Mouse (Mus musculus) fat pad, adult 2 months (tissue): ENCODE measurements around the gene Aggf1.
A peak's percentile ranks its signal among the peaks of the same experiment; 100 is the strongest.
"Not testable (repeated sequence)": the region's sequence is repeated elsewhere in the genome, so short reads cannot be mapped to it uniquely, and the experiment has no call there.

Experiments used
- DNase-seq: peaks from one replicate; pipeline ENCODE4 v3.0.0-alpha.2; 2011; ENCODE audit warnings: low read depth, low spot score; ENCODE audit errors: extremely low read depth

Aggf1 gene

DNA sequence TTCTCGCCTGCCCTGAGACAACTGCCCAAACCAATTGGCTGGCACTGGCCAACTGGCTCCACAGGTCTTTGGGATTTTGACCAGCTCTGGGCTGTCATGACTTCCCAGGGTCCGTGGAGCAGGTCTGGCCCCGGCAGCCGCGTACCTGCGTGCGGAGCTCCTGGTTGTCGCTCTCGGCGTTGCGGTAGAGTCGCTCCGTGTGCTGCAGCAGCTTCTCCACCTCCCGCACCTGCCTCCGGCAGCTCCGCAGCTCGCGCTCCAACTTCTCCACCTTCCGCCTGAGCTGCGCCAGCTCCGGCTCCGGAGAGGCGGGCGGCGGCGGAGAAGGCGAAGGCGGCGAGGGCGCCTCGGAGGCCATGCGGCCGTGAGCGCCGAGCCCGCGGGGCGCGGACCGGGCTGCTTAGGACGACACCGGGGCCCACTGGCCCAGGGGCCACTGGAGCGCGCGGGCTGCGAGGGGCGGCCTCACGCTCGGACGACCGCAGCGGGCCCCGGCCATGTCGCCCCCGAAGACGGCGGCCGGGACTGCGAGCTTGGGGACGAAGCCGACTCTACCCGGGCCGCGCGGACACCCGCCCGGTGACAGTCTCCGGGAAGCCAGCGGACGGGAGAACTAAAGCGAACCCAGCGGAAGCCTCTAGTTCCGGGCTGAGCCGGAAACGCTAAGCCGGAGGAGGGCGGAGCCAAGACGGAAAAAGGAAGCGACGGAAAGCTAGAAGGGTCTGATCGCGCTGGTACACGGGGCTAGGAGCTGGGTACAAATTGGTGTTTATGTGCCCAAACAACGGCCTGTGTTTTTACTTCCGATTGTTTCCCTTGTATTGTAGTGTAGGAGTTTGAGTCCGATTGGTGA, at the start of gene Aggf1:
Aggf1 (minus strand) TSS at position 652 of the 853 bp plus-strand sequence.
- DNase-seq, result peak; percentile 46

DNA sequence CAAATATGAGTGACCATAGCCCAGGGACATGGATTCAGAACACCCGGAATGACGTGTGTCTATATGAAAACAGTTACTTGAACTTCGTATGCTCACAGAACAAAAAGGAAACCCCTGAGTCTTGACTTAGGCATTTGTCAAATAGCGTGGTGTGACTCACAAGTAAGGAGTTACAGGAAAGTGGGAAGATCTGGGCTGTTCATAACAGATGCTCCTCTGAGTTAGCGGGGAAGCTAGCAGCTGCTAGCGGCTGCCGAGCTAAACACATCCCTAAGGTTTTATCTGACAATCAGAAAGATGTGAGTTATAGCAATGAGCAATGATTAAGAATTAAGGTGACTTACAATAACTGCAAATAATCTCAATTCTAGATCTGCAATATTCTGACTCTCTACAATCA, 49.8 kb upstream of the Aggf1 start:
- DNase-seq, result no peak

DNA sequence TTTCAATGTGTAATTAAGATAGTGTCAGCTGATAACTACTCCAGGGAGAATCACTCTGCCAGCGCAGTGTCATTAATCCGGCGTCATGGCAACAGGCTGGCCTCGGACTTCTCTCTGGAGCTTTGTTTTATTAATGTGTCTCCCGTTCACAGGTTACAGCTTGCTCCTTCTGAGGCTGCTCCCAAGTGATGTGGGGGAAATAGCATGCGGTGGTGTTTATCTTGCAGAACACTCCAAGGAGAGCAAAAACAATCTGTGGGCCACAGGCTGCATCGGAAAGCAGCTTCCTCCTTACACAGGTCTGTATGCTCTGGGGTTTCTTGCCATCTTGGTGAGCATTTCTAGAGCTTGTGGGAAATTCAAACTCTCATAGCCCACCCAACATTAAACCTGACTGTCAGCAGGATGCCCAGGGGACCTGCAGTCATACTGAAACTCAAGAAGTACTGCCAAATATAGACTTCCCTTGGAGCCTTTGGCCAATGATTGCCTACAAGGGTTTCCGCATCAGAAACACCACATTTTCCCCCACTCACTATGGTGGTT, 44.1 kb upstream of the Aggf1 start:
- DNase-seq, result peak; percentile 4

DNA sequence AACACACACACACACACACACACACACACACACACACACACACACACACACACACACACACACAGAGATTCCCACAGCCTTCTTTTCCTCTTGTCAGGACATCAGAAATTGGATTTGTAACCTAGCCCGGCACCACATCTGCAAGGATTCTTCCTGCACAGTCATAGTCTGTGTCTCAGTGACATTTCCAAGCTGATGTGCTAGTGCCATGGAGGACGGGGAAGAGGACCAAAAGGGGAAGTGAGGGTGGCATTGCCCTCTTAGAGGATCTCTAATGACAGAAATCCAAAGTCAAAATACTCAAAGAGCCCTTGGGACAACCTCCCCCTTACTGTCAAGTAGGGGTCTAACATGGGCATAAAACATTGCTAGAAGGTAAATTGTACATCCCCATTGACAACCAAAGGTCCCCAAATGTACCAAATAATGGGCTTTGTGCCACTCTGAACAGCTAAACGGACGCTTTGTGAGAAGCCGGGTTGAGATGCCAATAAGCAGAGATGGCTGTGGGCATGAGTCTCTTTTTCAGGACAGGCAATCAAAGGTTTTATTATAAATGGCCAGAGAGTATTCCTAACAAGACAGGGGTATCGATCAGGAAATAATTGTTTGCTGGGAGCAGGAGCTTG, 43.5 kb upstream of the Aggf1 start:
- DNase-seq, result no peak

DNA sequence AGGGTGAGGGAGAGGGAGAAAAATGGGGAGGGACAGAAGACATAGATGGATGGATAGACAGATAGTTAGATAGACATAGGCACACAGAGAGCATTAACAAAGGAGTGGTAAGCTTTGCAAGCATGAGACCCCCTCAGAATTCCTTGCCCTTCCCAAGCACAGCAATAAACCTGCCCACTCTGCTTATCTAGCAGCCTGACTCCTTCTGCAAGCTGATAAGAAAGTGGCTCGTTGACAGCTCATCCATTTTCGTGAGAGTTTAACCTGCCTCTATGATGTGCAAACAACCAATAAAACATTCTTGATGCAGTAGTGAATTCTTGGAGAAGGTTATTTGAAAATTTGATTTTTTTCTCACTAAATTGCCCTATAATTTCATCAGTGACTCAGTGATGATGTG, 37.1 kb upstream of the Aggf1 start:
- no peak for DNase-seq

DNA sequence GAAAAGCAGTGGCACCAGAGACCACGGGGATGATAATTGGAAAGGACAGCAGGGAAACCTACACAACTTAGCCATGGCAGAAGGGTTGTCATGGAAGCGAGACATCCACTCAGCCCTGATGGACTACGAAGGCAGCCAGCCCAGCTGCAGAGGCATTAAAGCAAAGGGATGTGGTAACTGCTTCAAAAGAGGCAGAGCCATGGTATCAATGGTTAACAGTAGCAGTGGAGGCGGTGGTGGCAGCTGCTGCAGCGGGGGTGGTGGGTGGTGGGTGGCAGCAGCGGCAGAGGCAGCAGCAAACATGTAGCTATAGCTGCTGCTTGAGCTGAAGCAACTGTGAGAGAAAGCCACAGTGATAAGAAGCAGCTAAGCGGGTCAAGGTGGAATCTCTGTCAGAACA, 18.1 kb upstream of the Aggf1 start:
- no peak for DNase-seq

DNA sequence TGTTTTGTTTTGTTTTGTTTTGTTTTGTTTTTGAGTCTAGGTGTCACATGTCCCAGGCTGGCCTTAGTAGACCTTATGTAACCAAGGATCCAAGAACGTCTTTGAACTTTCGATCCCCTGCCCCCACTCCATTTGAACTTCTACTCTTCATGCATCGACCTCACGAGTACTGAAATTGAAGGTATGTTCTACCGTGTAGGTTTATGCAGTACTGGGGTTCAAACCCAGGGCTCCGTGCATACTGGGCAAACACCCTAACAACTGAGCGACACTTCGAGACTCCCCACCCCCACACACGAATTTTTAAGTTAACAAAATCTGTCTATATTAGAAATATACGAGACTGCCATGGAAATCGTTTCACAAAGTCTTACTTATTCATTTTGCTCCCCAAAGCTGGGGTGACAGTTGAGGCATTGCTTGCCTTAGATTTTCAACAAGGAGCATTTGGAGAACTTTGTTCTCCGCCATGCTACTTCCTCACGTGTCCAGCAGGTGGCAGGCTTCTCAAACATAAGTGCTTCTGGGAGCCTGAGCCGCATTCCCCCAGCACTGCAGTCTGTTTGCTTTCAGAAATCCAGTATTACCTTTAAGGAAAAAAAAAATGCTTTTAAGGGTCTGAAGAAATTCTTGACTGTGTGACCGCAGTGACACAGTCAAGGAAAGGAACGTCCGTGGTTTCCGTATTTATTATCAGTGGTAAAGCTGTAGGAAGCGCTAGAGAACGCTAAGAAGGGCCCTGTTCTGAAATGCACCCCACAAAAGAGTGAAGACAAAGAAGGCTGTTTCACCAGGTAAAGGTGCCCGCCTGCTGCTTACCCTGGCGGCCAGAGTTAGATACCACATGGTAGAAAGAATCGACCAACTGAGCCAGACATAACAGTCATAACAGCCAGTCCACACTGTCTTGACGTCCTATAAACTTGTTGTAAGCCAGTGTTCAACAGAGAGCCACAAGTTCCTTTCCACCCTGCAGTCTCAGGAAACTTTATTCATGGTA, 15.0 kb upstream of the Aggf1 start:
- no peak for DNase-seq

DNA sequence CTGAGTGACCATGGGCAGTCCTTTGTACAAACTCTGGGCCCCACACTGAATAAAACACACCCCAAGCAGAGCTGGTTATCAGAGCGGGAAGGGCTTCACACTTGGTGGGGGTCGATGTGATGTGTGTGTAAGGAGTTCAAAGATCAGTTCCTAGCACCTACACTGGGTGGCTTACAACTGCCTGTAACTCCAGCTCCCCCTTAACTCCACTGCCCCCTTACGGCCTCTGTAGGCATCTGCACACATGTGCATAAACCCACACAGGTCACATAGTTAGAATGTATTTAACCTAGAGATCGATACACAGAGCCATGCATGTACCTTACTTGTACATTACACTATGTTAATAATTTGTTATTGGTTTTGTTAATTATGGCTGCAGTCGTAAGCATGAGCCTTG, 13.1 kb upstream of the Aggf1 start:
- DNase-seq, result no peak

DNA sequence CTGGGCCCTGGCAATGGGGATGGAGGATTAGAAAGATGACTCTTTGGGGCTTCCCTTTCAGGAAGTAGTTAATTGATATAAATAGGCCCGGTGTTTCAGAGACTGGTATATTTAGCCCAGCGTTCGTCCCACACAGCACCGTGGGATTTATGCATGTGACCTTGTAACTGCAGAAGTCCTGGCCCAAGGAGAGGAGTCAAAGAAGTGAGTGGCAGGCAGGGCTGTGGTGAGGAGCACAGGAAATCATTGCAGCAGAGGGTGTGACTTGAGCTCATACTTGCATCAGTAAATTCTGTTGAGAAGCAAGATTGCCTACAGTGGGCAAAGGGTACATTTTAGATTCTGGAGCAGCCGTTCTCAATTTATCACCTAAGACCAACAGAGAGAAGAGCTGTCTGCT, 7.3 kb upstream of the Aggf1 start:
- DNase-seq, result no peak

DNA sequence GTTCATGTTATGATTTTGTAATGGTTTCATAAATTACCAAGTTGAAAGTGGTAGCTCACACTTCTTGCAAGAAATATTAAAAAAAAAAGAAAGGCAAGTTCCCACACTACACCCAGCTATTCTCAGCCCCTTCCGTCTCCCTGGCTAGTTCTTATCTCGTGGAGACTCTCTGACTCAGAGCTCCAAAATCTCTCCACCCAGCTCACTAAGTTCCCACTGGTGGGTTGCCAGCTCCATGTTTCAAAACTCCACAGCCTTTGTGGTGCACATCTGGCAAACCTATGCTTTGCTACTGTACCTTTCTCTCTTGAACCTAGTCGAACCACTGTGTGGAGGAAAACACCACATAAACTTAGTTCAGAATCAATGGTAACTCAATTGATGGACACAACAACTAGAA, 3.5 kb upstream of the Aggf1 start:
- no peak for DNase-seq

DNA sequence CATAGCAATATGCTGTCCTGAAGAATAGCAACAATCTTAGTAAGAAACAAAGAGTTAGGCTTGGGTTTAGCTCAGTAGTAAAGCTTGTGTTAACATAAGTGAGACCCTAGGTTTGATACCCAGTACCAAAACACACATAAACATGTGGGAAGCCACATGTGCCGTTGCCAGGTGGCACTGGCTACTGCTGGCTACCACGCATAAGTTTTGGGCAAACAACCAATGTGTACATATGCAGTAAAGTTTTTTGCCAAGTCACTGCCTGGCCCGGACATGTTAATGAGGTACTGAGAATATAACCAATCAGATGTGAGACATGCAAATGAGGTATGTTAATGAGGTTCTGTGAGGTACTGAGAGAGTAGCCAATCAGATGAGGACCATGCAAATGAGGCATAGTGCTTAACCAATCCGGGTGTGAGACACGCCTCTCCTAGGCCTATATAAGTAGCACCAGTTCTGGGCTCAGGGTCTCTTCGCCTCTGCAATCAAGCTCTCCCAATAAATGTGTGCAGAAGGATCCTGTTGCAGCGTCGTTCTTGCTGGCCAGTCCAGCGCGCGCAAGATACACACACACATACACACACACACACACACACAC, 1.6 kb upstream of the Aggf1 start:
- DNase-seq, result not testable (repeated sequence)

DNA sequence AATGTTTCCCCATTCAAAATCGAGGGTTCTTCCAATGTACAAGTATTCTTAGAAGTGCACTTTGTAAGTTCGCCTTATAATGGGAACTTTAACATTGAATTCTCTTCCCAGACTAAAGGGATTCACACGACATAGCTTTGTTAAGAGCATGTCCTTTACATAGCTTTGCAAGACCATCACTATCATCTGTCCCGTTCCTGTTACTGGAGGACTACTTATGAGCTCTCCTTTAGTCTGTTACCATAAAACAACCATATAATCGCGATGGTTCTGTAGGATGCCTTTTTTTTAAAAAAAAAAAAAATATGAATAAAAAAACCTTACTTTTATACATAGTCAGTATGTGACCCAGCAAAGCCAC, 382 bp upstream of the Aggf1 start:
- no peak for DNase-seq

DNA sequence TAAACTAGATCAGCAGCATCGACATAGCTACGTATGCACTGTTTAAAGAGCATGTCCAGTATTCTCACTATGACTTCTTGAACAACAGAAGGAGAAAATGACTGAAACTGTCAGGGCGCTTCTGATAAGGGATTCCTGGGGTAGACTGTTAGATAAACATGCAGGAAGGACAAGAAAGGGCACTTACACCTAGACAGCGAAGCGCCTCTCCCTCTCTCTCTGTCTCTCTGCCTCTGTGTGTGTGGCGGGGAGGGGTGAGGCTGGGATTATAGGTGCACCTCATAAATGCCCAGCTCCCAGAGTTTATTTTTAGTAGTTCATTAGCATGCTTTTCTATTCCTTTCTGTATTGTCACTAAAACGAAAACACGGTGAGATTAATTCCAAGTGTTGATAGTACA, 8.8 kb downstream of the Aggf1 start:
- DNase-seq, result no peak

DNA sequence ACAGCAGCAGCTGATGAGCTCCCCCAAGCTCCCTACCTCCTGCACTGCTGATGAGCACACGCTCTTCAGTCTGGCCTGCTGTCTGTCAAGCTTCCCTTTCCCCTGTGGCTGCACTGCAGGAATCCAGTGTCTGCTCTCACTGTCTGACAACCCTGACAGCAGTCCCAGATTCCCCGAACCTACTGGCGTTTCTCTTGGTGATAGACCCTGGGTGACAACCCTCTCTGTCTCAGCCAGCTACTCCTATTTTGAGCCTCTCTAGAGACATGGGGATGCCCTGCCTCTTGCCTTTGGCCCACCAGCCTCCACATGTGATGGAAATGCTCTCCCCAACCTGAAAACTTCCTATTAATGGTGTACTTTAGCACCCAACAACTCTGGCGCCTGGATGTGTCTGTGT, 11.7 kb downstream of the Aggf1 start:
- no peak for DNase-seq

DNA sequence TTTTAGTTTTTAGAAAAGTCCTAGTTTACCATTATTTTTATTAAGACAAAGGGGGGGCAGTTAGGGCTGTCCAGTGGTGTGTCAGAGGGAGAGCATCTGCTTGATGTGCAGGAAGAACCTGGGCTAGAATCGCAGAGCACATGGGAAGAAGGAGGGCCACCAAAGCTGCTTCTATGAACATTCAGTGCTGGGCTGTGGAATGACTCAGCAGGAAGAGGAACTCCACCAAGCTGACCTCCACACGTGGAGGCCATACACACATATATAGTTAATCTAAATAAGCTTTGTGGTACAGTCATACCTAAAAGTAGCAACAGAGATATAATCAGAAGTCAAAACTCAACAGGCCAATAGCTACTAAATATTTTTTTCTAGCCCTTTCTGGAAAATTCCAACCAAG, 16.9 kb downstream of the Aggf1 start:
- no peak for DNase-seq

DNA sequence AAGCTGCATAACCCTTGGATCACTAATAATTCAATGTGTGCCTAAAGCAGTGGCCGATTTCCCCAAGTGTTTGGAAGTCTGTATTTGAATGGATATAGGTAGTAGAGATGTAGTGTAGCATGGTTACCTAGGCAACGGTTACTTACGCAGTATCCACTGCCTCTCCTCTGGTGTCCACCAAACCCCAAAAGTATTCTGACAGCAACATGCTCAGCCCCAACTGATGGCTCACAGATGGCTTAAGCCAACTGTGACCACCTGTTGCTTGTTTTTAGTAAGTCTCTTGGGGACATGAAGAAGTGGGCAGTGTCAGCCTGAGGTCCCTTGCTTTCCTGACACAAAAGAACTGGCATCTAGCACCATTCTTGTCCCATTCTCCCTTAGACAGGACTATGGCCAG, 26.7 kb downstream of the Aggf1 start:
- DNase-seq, result no peak

DNA sequence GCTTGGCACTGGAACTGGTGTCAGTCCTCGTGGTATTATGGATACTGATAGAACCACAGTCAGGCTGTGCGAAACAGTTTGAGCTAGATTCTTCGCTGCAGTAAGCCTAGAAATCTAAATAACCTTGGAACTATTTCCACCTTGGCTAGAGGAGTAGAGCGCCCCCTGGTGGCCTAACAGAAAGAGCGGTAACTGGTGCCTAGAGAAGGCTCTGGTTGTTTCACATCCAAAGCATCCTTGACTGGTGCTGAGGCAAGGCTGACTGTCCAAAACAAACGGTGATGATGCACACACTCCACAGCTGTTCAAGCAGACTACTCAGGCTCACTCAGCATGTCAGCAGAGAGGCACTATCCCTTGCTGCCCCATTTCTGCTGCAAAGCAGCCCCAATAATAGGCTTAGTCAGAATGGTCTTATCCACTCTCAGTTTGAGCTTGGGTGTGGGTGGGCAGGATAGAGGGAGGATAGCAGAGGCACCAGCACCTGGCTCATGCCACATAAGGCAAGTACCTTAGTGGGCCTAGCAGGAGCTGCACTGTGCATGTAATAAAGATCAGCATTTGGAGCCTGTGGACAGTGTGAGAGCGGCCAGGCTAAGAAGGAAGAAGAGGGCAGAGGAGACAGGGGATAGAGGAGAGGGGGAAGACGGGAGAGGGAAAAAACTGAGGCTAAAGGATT, 28.0 kb downstream of the Aggf1 start:
- DNase-seq, result no peak

DNA sequence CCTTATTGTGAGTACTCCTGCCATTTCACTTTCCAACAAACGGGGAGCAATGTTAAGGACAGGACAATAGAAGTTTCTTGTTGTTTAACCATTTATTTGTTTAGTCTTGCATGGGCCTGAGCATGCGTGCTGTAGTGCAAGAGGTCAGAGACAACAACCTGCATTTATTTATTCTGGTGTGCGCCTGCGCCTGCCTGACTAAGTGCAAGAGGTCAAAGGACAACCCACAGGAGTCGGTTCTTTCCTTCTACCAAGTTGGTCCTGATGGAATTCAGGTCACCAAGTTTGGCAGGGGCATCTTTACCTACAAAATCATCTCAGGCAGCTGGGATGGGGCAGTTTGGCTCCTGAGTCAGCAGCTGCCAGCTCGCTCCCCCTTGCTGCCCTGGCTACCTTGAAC, 29.3 kb downstream of the Aggf1 start:
- no peak for DNase-seq

DNA sequence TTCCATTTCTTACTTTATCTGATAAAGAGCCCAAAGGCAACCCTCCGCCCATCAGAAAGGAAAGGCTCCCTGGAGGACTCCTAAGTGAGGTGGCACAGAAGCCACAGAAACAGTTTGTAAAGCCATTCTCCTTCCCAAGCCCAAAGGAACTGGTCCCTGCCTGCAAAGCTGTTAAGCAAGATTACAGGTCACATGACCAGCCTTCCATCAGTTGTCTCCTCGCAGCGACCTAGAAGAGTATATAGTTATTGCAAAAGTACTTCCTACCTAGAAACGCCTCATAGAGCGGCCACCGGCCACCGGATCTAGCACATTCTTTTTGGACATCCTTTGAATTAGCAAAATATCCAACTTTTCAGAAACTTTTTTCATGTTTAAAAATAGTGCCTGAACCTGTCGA, 31.7 kb downstream of the Aggf1 start:
- DNase-seq, result no peak

DNA sequence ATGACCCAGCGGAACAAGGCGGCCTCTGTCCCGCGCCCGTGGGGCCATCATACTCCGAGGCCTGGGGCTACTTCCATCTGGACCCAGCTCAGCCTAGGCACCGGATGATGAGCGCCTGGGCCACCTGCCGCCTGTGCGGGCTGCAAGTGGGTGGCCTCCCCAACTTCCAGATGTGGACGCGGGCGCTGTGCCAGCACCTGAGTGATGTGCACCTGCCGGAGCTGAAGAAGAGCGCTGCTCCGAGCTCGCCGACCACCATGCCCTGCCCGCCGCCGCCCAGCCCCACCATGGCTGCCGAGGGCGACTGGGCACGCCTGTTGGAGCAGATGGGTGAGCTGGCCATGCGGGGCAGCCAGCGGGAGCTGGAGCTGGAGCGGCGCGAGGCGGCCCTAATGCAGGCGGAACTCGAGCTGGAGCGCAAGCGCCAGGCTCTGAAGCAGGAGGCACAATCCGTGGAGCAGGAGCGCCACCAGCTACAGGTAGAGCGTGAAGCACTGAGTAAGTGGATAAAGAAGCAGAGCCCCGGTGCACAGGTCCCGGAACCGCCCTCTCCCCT, 39.0 kb downstream of the Aggf1 start:
- DNase-seq, result no peak
